Mouse (Mus musculus): ENCODE measurements at regions not wholly inside any gene's neighbourhood (a gene's known extent, or its start where the extent isn't known, plus 50 kb on each side); places are given as distances from the start of the nearest gene placed in this dataset.
A peak's percentile ranks its signal among the peaks of the same experiment; 100 is the strongest.
"Not testable (repeated sequence)": the region's sequence is repeated elsewhere in the genome, so short reads cannot be mapped to it uniquely, and the experiment has no call there.

DNA sequence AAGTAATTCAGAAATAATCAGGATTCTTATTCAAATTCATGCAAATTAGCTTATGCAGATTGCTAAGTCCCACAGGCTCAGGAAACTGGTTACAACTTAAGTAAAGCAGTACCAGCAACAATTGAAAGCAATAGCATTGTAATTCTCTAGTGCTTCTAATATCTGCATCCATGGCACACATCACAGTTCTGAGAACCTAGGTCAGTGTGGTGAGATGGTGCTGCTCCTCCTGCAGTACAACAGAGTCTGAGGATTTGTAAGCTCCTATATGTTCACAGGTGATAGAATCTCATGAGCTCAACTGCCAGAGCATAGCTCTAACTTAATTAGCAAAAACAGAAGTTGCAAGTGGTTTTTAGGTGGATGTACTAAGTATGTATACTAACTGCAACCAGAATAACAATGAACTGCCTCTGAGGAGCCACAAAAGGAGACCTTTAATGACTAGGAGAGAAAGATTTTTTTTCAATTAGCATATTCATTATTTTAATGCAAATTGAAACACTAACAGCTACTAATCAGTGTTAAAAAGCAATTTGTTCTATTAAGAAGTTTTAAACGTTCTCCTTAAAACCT, 403.3 kb upstream of the Lrrc3b start:
- ATAC-seq (ENCODE audit: poor library complexity, severe bottlenecking): no peak

DNA sequence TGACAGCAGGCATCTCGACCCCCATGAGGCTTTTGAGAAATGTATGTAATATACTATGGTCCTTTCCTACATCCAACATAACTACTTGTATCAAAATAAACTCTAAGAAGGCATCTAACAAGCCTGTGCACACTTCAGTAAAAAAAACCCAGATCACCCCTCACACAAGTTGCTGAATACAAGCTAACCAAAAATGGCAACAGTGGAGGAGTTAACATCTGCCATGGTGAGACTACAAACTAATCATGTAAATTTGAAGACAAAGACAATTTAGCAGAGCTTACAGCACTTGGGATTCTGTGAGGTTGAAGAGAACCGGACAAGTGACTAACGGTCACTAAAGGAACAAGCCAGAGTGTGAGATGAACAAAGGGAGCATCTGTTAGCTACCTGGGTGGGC, 380.6 kb upstream of the Ngly1 start:
- no peak for ATAC-seq (ENCODE audit: poor library complexity, severe bottlenecking)

DNA sequence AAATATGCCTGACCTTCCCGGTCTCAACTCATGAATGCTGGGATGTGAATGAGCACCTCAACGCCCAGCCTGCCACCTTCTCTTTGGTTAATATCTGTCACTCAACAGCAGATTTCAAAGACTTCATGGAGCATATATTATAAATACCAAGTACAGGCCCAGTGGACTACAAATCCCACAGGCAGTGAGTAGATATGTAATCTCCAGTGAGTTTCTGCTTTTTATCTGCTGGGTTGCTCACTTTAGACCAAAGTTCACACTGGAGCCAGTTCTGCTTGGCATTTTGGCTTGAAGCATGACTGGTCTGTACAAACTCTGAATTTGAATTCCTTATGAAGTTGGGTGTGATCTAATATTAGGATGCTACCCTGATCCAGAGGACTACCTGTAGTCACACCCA, 377.1 kb upstream of the Ngly1 start:
- ATAC-seq (ENCODE audit: poor library complexity, severe bottlenecking): no peak

DNA sequence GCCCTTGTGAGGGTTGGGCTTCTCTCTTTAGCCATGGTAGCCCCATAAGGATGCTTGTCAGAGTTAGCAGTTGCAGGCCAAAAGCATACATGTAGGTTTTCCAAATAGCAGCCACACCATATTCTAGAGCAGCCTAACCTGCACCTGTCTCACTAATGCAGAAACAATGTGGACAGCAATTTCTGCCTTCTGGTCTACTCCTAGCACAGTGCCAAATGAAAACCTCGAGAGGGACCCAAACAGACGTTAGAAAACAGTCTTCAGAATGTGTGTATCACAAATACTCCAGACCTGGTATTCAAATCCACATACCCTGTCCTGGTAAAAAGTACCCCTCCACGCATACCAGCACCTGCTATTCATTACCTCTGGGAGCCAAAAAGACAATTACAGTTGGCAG, 368.9 kb upstream of the Ngly1 start:
- no peak for ATAC-seq (ENCODE audit: poor library complexity, severe bottlenecking)

DNA sequence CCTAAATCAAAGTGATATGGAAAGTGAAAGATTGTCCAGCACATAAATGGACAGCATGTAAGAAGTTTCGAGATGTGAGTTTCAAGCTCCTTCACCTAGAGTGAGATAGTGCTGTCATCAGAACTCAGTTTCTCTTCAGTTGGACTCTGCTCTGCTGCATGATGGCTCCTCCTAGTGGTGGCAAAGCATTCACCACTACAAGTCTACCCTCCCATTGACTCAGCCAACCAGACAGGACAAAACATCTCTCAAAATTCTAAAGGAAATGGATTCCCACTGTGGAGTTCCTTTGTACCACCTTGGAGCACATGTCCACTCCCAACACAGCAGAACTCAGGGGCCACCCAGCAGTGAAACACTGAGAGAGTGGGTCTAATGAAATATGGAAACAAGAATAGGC, 367.8 kb upstream of the Ngly1 start:
- ATAC-seq (ENCODE audit: poor library complexity, severe bottlenecking): no peak

DNA sequence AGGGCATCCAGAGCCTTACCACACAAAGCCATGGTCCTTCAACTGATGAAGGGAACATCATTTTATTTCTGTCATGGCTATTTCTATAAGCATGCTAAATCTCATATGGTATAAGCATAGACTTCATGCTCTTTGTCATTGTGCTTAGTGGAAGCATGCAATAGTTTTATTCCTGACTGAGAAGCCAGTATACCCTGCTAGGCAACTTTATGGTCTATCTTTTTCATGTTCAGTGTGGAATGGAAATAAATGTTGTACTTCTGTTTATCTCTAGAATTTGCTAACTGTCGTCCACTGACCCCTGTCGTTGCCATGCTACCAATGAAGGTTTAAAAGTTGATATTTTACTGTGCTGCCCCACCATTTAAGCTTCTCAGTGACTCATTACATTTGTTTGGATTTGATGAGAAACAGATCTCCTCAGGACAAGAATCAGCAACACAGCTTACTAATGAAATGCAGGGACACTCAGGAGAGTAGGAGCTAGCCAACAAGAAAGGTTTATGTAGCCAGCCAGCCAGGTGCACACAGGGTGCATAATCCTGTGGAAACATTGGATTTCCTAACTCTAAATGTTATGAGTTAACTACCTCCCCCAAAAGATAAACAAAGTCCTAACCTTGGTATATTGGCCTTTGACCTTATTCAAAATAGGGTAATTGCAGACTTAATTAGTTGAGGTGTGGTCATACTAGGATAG, 364.3 kb upstream of the Ngly1 start:
- no peak for ATAC-seq (ENCODE audit: poor library complexity, severe bottlenecking)

DNA sequence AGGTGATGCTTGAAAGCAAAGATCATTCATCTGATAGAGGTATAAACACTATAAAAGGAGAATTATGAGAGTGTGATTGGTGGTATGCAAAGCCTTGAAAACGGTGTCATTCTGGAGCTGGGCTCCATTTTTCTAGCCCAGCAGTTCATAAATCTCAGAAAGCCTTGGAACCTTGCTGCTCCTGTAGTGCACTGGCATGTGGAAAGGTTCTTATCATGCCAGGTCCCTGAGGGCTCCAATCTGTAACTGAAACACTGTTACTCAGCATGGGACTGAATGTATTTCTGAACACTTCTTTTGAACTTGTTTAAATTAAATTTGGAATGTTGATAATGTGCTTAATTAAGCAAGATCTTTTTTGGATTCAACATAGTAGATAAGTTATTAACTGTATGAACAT, 352.0 kb upstream of the Ngly1 start:
- no peak for ATAC-seq (ENCODE audit: poor library complexity, severe bottlenecking)

DNA sequence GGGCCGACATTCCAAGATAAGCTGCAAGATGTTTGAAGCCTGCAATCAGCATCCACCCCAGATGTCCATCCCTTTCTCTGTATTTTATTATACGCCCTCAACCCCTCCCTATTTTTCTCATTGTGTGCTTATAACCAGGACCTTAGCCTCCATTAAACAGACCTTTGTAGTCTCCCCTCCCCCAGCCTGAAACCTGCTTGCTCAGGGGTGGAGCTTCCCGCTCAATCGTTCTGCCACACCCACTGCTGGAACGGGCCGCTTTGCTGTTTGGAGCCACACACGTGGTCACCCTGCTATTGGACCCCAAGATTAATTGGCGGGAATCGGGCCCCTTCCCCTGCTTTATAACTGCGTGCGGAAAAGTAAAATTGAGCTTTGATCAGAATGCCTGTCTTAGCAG, 342.7 kb upstream of the Ngly1 start:
- not testable (repeated sequence) for ATAC-seq (ENCODE audit: poor library complexity, severe bottlenecking)

DNA sequence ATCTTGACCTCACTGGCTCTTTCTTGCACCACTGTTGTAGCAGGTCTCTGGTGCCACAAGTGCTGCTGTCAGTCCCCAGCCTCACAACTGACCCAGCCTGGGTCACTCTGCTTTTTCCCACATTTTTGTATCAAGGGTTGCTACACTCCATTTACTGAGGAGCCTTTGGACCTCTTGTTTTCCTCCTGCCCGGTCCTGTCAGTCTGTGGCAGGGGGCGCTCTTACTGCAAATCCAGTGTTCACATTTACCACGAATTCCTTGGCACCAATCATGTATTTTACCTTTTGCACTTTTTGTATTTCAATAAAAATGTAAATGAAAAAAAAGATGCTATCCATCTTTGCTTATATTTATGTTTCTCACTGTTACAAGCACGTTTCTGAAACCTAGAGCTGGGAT, 335.9 kb upstream of the Ngly1 start:
- not testable (repeated sequence) for ATAC-seq (ENCODE audit: poor library complexity, severe bottlenecking)

DNA sequence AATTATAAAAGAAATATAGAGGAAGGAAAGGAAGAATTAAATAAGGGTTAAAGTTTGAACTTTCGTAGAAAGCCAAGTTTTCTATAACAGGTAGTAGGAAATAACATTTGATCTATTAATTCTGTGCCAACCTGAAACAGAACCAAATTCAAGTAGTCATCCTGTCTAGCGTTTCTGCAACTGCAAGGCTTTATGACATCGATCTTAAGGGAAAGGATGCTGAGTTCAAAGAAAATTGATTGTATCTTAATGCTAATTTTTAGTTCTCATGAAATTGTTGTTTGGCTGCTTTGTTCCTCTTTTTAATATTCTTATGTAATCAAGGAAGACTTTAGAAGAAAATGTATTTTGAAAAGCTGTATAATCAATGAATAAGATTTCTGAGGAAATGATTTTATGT, 334.9 kb upstream of the Ngly1 start:
- ATAC-seq (ENCODE audit: poor library complexity, severe bottlenecking): no peak

DNA sequence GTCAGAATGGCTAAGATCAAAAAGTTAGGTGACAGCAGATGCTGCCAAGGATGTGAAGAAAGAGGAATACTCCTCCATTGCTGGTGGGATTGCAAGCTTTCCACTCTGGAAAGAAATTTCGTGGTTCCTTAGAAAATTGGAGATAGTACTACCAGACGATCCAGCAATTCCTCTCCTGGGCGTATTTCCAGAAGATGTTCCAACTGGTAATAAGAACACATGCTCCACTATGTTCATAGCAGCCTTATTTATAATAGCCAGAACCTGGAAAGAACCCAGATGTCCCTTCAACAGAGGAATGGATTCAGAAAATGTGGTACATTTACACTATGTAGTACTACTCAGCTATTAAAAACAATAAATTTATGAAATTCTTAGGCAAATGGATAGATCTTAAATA, 324.4 kb upstream of the Ngly1 start:
- ATAC-seq (ENCODE audit: poor library complexity, severe bottlenecking): not testable (repeated sequence)

DNA sequence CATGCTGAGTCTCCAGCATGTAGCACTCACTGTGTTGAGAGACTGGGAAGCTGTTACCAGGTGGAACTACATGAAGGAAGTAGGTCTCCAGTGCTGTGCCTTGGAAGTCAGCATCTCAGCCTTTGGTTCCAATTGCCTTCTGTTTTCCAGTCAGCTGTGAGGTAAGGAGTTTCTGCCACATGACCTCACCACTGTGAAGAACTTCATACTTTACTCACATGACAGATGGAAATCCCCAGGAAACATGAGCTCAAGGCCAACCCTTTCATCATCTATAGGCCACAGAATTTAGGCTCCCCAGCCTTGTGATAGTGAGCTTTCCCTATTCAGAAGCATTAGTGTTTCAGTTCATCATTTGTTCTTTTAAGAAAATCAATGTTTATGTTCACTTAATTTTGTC, 314.4 kb upstream of the Ngly1 start:
- no peak for ATAC-seq (ENCODE audit: poor library complexity, severe bottlenecking)

DNA sequence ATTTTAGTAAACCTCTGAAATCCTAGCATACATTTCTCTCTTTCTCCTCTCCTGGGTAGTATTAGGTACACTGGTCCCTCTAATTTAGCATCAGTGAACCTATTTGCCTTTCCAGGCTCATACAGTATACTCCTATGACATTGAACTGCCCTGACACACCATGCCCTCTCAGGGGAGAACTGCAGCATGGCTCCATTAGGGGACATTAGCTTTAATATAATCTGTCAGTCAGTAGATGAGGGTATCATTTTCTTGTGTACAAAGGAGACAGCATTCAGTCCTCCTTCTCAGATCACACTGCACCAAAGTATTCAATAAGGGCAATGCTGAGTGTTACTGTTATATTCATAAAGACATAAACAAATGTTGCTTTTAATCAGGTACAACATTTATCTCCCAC, 278.8 kb upstream of the Ngly1 start:
- no peak for ATAC-seq (ENCODE audit: poor library complexity, severe bottlenecking)

DNA sequence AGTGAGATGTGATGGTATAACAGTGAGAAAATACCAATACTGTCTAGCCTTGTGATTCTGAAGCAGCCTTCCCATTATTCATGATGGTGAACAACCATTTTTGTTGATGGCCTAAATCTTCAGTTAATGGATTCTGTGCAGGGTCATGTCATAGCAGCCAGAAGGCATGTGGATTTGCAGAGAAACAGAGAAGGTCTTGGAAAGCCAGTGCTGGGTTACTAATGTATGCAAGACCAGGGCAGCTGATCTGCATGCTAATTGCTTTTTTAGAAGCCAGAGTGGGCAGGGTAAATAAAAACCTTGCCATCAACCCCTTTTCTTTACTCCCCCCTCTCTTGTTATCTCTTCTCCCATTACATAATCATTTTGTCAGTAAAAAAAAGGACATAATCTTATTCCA, 278.3 kb upstream of the Ngly1 start:
- ATAC-seq (ENCODE audit: poor library complexity, severe bottlenecking): no peak

DNA sequence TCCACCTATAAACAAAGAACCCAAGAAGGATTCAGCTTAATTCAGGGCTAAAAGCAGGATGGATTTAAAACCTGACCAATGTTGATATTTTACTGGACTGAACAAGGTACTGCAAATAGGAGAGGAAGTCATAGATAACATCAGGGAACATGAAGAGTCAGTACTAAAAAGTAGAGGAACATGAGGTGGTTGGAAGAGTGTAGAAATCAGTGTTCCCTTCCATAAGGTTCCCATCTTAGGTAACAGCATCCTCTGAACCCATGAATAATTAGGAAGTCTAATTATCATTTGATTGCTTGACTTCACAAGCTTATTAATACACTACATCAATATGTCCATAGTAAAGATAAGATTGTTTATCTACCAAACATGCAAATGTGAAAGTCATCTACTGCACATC, 277.8 kb upstream of the Ngly1 start:
- ATAC-seq (ENCODE audit: poor library complexity, severe bottlenecking): no peak

DNA sequence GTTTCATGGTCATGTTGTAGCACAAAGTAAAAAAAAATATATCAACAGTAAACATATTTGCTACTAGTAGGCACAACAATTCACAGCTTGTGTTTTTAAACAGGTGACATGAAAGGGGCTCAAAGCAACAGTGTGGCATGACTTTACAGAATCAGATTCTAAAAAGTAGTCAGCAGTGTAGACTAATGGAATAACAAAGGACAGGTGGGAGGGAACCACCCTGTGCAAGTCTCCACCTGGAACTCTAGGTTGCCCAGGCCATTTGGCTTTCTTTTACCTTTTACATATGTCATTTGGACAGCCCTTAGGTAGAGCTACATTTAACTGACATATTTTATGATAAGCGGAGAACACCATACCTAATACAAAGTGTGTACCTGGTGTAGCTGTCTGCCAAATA, 271.7 kb upstream of the Ngly1 start:
- no peak for ATAC-seq (ENCODE audit: poor library complexity, severe bottlenecking)

DNA sequence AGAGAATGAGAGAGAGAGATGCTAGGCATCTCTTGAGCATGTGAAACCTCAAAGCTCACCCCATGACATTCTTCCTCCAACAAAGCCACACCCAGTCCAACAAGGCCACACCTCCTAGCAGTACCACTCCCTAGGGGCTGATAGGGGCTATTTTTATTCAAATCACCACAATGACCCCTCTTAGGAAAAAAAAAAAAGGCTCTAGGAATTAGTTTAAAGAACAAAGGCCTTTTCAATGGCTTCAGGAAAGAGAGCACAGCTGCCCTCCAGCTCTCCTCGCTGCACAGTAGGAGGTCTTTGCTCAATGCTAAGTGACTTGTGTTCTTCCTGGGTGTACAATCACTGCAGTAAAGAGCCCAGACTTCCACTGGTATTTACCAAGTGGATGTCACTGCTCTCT, 270.8 kb upstream of the Ngly1 start:
- ATAC-seq (ENCODE audit: poor library complexity, severe bottlenecking): no peak

DNA sequence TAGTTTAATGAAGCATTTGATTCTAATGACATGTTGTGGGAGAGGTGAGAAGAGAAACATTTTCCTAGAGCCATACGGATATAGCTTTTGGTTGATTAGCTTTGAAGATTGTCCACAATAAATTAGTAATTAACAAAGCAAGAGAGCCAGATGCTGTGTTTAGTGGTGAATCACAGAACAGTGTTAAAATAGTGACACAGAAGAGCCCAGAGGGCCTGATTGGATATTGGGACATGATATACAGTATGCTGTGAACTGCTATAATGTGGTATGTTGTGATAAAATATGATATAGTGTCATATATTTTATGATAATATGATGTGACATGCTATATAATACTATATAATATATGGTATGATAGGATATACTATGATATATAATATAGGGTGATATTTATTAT, 243.7 kb upstream of the Ngly1 start:
- no peak for ATAC-seq (ENCODE audit: poor library complexity, severe bottlenecking)

DNA sequence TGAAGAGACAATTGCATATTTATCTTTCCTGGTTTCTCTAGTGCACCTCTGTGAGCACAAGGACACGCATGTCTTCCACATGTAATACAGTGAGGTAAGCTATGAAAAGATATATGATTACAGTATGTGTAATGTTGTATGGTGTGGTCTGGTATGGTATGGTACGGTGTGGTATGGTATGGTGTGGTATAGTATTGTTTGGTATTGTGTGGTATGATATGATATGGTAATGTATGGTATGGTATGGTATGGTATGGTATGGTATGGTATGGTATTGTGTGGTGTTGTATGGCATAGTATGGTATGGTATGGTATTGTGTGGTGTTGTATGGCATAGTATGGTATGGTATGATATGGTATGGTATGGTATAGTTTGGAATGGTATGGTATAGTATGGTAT, 242.1 kb upstream of the Ngly1 start:
- no peak for ATAC-seq (ENCODE audit: poor library complexity, severe bottlenecking)

DNA sequence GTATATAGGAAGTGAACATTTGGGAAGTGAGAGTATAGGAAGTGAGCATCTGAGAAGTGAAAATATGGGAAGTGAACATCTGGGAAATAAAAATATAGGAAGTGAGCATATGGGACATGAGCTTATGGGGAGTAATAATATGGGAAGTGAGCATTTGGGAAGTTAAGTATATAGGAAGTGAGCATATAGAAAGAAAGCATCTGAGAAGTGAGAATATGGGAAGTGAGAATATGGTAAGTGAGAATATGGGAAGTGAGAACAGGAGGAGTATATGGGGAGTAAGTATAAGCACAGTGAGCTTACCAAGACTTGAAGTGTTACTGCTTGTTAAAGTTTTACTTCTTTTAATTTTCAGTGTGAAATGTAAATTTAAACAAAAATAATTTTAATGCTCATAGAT, 239.3 kb upstream of the Ngly1 start:
- ATAC-seq (ENCODE audit: poor library complexity, severe bottlenecking): peak; percentile 43

DNA sequence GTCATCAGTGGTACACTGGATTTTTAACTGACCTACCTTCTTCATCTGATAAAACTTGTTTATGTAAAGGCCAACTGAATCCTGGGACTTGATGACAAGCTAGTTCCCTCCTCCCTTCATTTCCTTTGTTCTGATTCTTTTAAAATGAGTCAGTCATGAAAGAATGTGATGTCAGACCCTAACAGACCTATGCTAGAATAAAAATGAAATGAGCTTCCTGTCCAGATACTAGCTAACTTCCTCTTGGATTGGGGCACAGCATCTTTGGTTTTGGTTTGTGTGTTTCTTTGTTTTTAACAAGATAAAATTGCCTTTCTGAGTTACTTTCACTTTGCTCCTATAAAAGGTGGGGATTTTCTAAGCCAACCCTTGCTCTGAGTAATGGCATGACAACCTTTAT, 225.2 kb upstream of the Ngly1 start:
- no peak for ATAC-seq (ENCODE audit: poor library complexity, severe bottlenecking)

DNA sequence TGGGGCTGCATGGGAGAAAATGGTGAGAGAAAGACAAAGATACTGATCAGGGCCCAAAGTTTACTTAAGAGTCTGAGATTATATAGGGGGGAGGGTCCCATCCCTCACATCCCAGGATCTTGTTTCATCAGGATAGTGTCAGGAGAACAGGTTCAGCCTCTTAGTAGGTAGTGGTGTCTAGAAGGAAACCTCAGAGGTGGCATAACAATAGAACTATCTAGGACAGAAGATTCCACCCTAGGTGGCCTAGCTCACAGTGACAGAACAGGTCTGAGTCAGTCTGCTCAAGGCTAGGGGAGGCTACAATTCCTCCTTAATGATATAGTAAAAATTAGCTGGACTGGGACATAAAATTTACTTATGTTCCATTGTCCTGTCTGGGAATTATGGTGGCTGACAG, 211.3 kb upstream of the Ngly1 start:
- ATAC-seq (ENCODE audit: poor library complexity, severe bottlenecking): no peak

DNA sequence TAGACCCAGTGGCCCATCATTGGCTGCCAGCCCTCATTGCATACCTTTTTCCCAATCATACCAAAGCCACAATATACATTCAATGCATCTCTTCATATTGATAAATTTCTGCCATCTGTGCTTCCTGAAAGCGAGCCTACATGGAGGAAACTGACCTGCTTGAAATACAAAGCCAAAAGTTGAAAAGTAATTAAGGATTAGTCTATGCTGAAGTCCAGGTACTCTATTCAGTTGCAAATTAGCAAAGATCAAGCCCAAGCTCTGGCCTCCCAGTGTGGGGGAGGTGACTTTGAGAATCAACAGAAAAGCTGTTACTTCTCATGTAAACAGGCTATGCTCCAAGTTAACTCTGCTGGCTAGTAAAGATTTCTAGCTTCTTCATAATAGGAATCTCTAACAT, 210.7 kb upstream of the Ngly1 start:
- no peak for ATAC-seq (ENCODE audit: poor library complexity, severe bottlenecking)

Data from megakaryocyte, adult 5-6 weeks (primary cell).